Comparison of ENCODE assay signal across 25 mouse cellular contexts in the genomic region with DNA sequence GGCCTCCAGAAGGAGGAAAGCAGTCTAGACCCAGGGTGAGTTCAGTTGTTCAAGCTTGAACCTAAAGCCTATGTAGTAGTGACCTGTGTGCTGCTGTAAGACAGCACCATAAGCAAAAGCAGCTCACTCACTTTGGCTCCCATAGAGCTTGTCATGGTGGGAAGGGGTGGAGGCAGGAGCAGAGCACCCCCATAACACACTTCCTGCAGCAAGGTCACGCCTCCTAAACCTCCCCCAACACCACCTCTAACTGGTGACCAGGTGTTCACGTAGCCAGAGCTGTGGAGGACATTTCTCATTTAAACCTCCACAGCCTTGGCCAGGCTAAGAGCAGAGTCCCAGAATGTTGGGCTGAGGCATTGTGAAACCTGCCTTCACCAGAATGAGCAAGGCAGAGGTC. TPM values are rescaled to one million over a fixed set of nuclear protein-coding genes. Genes with fewer than 3 reads are reported as not detected.
"Had no signal": no experiment of that assay in that cellular context is flagged by ENCODE, and none has a peak within 500 bp of the region (broad histone marks: within the 10 kb centered on the region; RNA-seq: fewer than 3 reads in every experiment).

No protein-coding gene starts in this region.

- DNase-seq: gastrocnemius, postnatal 14 days; gastrocnemius, postnatal 36 days; heart, adult 11 months; heart, adult 2 months; heart, postnatal 10 days; heart, postnatal 4 days; kidney, adult 11 months; kidney, adult 2 months; kidney, adult 9 months; kidney, postnatal 14 days; kidney, postnatal 36 days; liver had no signal

- H3K27me3 ChIP-seq: heart, embryonic 12.5 days; hindbrain, embryonic 12.5 days; kidney, embryonic 15.5 days; limb, embryonic 12.5 days had no signal

- H3K4me3 ChIP-seq: heart, adult 2 months; heart, embryonic 10.5 days; heart, embryonic 12.5 days; hindbrain, embryonic 10.5 days; hindbrain, embryonic 12.5 days; kidney, embryonic 15.5 days; left cerebral cortex, adult 2 months; limb, embryonic 10.5 days; limb, embryonic 12.5 days had no signal

- ATAC-seq: forebrain, embryonic 16.5 days; hindbrain, embryonic 16.5 days; intestine, embryonic 16.5 days had no signal

- H3K27ac ChIP-seq: heart, adult 2 months; heart, embryonic 10.5 days; hindbrain, embryonic 10.5 days; hindbrain, embryonic 12.5 days; hindbrain, embryonic 14.5 days; kidney, embryonic 15.5 days; kidney, postnatal 0 days; left cerebral cortex, adult 2 months; limb, embryonic 10.5 days; limb, embryonic 12.5 days had no signal

- H3K4me1 ChIP-seq: hindbrain, embryonic 10.5 days; limb, embryonic 10.5 days; limb, embryonic 12.5 days had no signal

RNA-seq across cellular contexts. Expression of a gene that starts 30.6 kb away (rescaled TPM):
- total RNA-seq: heart, postnatal 4 days had no signal
